Mouse (Mus musculus): ENCODE data around the gene Lrp8. TPM values are rescaled to one million over a fixed set of nuclear protein-coding genes. Genes with fewer than 3 reads are reported as not detected.

Gene Lrp8
- total and polyA plus RNA-seq, 3 experiments, result 0.68 to 1.1 (median 1.0) TPM

GRCm38 (mm10) chr4:107803351-107804106, 1.5 kb downstream of the Lrp8 start:
- Histone ChIP-seq H3K27me3 (ENCODE audit: control insufficient read depth, insufficient read depth, low read length) (peaks cover 2% of the 10 kb centered on the region; the same call in 1 of the 2 replicates), H3K9ac (ENCODE audit: low read depth, low read length) (no peak overlapping the region), H3K27ac (no peak overlapping the region), H3K4me3 (peak overlapping the region; percentile 61), H3K4me1 (ENCODE audit: control insufficient read depth, insufficient read depth, low read length) (0 out of 2 replicates have a peak, but pooled peaks cover 2% of the 10 kb centered on the region), H3K36me3 (ENCODE audit: control insufficient read depth, insufficient read depth, low read length) (no peaks in the 10 kb centered on the region), H3K79me2 (replicated peaks; ENCODE audit: control insufficient read depth, insufficient read depth, low read length) (no peaks in the 10 kb centered on the region)
- WGBS, result 2% methylated on average over 46 of the region's 46 CpGs
- peak; percentile 47 to 67 for DNase-seq
- TF ChIP-seq CTCF (IDR thresholded peaks at IDR 0.05), result no peak
- no peak for TF ChIP-seq POLR2A (IDR thresholded peaks at IDR 0.05; ENCODE audit: insufficient read depth, low read depth, low read length)
- TF ChIP-seq EP300 (IDR thresholded peaks at IDR 0.05; ENCODE audit: insufficient read depth, low read depth, low read length), result no peak
- intact Hi-C loops (cut with DNase I), result no loop called here

GRCm38 (mm10) chr4:107805491-107805890, 3.4 kb downstream of the Lrp8 start:
- WGBS, result 84% methylated on average over 3 of the region's 3 CpGs
- DNase-seq, result no peak
- Histone ChIP-seq H3K4me3 (no peak overlapping the region), H3K27me3 (ENCODE audit: control insufficient read depth, insufficient read depth, low read length) (peaks cover 2% of the 10 kb centered on the region; the same call in 1 of the 2 replicates), H3K36me3 (ENCODE audit: control insufficient read depth, insufficient read depth, low read length) (no peaks in the 10 kb centered on the region), H3K27ac (no peak overlapping the region), H3K9ac (ENCODE audit: low read depth, low read length) (no peak overlapping the region), H3K4me1 (ENCODE audit: control insufficient read depth, insufficient read depth, low read length) (0 out of 2 replicates have a peak, but pooled peaks cover 2% of the 10 kb centered on the region), H3K79me2 (replicated peaks; ENCODE audit: control insufficient read depth, insufficient read depth, low read length) (no peaks in the 10 kb centered on the region)
- TF ChIP-seq POLR2A (IDR thresholded peaks at IDR 0.05; ENCODE audit: insufficient read depth, low read depth, low read length) (no peak), CTCF (IDR thresholded peaks at IDR 0.05) (0 out of 2 replicates have a peak, but pooled peaks have one; percentile 2), EP300 (IDR thresholded peaks at IDR 0.05; ENCODE audit: insufficient read depth, low read depth, low read length) (no peak)
- intact Hi-C loops (cut with DNase I), result no loop called here

- Histone ChIP-seq H3K36me3 (ENCODE audit: control insufficient read depth, insufficient read depth, low read length) (no peaks in the 10 kb centered on the region), H3K9ac (ENCODE audit: low read depth, low read length) (no peak overlapping the region), H3K4me3 (no peak overlapping the region), H3K4me1 (ENCODE audit: control insufficient read depth, insufficient read depth, low read length) (0 out of 2 replicates have a peak, but pooled peaks cover 2% of the 10 kb centered on the region), H3K79me2 (replicated peaks; ENCODE audit: control insufficient read depth, insufficient read depth, low read length) (no peaks in the 10 kb centered on the region), H3K27ac (no peak overlapping the region), H3K27me3 (ENCODE audit: control insufficient read depth, insufficient read depth, low read length) (peaks cover 1% of the 10 kb centered on the region; the same call in 1 of the 2 replicates)
- intact Hi-C loops (cut with DNase I), result no loop called here
- WGBS, result 67% methylated on average over 4 of the region's 4 CpGs
- TF ChIP-seq EP300 (IDR thresholded peaks at IDR 0.05; ENCODE audit: insufficient read depth, low read depth, low read length) (no peak), POLR2A (IDR thresholded peaks at IDR 0.05; ENCODE audit: insufficient read depth, low read depth, low read length) (no peak), CTCF (IDR thresholded peaks at IDR 0.05) (no peak)
- no peak for DNase-seq
Observed at GRCm38 (mm10) chr4:107807796-107808195, 5.7 kb downstream of the Lrp8 start.

GRCm38 (mm10) chr4:107808655-107809054, 6.6 kb downstream of the Lrp8 start:
- intact Hi-C loops (cut with DNase I), result no loop called here
- 0 out of 2 replicates have a peak, but pooled peaks cover 2% of the 10 kb centered on the region for H3K4me1 ChIP-seq (ENCODE audit: control insufficient read depth, insufficient read depth, low read length)

GRCm38 (mm10) chr4:107811006-107811405, 8.9 kb downstream of the Lrp8 start:
- DNase-seq, result no peak
- no peaks in the 10 kb centered on the region for H3K27me3 ChIP-seq (ENCODE audit: control insufficient read depth, insufficient read depth, low read length)
- no peaks in the 10 kb centered on the region for H3K4me1 ChIP-seq (ENCODE audit: control insufficient read depth, insufficient read depth, low read length)
- no peak overlapping the region for H3K9ac ChIP-seq (ENCODE audit: low read depth, low read length)
- TF ChIP-seq CTCF (IDR thresholded peaks at IDR 0.05), result no peak
- no peak for TF ChIP-seq POLR2A (IDR thresholded peaks at IDR 0.05; ENCODE audit: insufficient read depth, low read depth, low read length)
- H3K36me3 ChIP-seq (ENCODE audit: control insufficient read depth, insufficient read depth, low read length), result no peaks in the 10 kb centered on the region
- WGBS, result 78% methylated on average over 3 of the region's 3 CpGs
- no peak overlapping the region for H3K4me3 ChIP-seq
- no peak overlapping the region for H3K27ac ChIP-seq
- H3K79me2 ChIP-seq (replicated peaks; ENCODE audit: control insufficient read depth, insufficient read depth, low read length), result no peaks in the 10 kb centered on the region
- intact Hi-C loops (cut with DNase I), result no loop called here

More at GRCm38 (mm10) chr4:107808655-107809054, 6.6 kb downstream of the Lrp8 start:
- TF ChIP-seq POLR2A (IDR thresholded peaks at IDR 0.05; ENCODE audit: insufficient read depth, low read depth, low read length) (no peak), EP300 (IDR thresholded peaks at IDR 0.05; ENCODE audit: insufficient read depth, low read depth, low read length) (no peak)
- no peak overlapping the region for H3K9ac ChIP-seq (ENCODE audit: low read depth, low read length)
- H3K36me3 ChIP-seq (ENCODE audit: control insufficient read depth, insufficient read depth, low read length), result no peaks in the 10 kb centered on the region
- no peaks in the 10 kb centered on the region for H3K79me2 ChIP-seq (replicated peaks; ENCODE audit: control insufficient read depth, insufficient read depth, low read length)
- no peaks in the 10 kb centered on the region; the same call in 1 of the 2 replicates for H3K27me3 ChIP-seq (ENCODE audit: control insufficient read depth, insufficient read depth, low read length)
- no peak for DNase-seq
- H3K4me3 ChIP-seq, result no peak overlapping the region
- H3K27ac ChIP-seq, result no peak overlapping the region

GRCm38 (mm10) chr4:107811716-107812330, 9.8 kb downstream of the Lrp8 start:
- DNase-seq, result no peak
- WGBS, result 62% methylated on average over 10 of the region's 10 CpGs
- TF ChIP-seq CTCF (IDR thresholded peaks at IDR 0.05), result no peak
- no peak for TF ChIP-seq POLR2A (IDR thresholded peaks at IDR 0.05; ENCODE audit: insufficient read depth, low read depth, low read length)
- no peak for TF ChIP-seq EP300 (IDR thresholded peaks at IDR 0.05; ENCODE audit: insufficient read depth, low read depth, low read length)
- Histone ChIP-seq H3K36me3 (ENCODE audit: control insufficient read depth, insufficient read depth, low read length) (no peaks in the 10 kb centered on the region), H3K27me3 (ENCODE audit: control insufficient read depth, insufficient read depth, low read length) (no peaks in the 10 kb centered on the region), H3K4me1 (ENCODE audit: control insufficient read depth, insufficient read depth, low read length) (no peaks in the 10 kb centered on the region), H3K79me2 (replicated peaks; ENCODE audit: control insufficient read depth, insufficient read depth, low read length) (no peaks in the 10 kb centered on the region), H3K4me3 (no peak overlapping the region), H3K27ac (no peak overlapping the region), H3K9ac (ENCODE audit: low read depth, low read length) (no peak overlapping the region)
- intact Hi-C loops (cut with DNase I), result no loop called here
